Mouse (Mus musculus): ENCODE measurements around the gene Sik1. TPM values are rescaled to one million over a fixed set of nuclear protein-coding genes. Genes with fewer than 3 reads are reported as not detected.

Gene Sik1
- polyA plus RNA-seq, 1 experiment = 37.1 TPM

DNA sequence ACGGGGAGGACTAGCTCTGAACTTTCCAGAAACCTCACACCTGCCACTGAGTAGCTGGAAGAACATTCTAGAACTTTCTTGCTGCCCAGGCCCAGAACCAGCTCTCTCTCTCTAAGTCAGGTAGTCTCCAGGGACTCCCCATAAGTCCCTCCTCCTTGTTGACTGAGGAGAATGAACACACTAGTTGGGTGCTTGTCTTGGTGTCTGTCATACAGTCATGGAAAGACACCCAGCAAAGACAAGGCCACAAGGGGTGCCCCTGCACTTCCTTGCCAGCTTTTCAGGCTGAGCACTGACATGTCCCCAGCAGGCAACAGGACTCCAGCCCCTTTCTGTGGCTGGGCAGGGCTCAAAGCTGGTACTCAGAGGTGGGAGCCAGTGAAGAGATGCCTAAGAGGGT, 37.8 kb downstream of the Sik1 start:
- no peaks in the 10 kb centered on the region for H3K27me3 ChIP-seq (ENCODE audit: control insufficient read depth, insufficient read depth, insufficient read length)
- H3ac ChIP-seq (ENCODE audit: control insufficient read depth, insufficient read length) = no peak overlapping the region
- no peaks in the 10 kb centered on the region for H3K79me2 ChIP-seq (ENCODE audit: control insufficient read depth, insufficient read depth)
- H3K4me3 ChIP-seq = no peak overlapping the region
- no peaks in the 10 kb centered on the region for H3K36me3 ChIP-seq (ENCODE audit: control insufficient read depth, insufficient read depth)
- H3K4me2 ChIP-seq (ENCODE audit: low read depth) = no peak overlapping the region
- no peak for TF ChIP-seq TCF12 (IDR thresholded peaks at IDR 0.05; ENCODE audit: insufficient read depth, poor library complexity, severe bottlenecking)
- no peak for TF ChIP-seq POLR2AphosphoS2 (IDR thresholded peaks at IDR 0.05; ENCODE audit: insufficient read length, low read depth)
- no peak for TF ChIP-seq POLR2A (IDR thresholded peaks at IDR 0.05; ENCODE audit: insufficient read length, low read depth)
- TF ChIP-seq MYOG (IDR thresholded peaks at IDR 0.05; ENCODE audit: control insufficient read depth in 1 of 3, insufficient read depth in 1 of 3, insufficient read length in 2 of 3, low read depth in 2 of 3) = no peak
- TF ChIP-seq CEBPB (IDR thresholded peaks at IDR 0.05; ENCODE audit: insufficient read depth, poor library complexity, severe bottlenecking) = no peak
- TF ChIP-seq USF1 (IDR thresholded peaks at IDR 0.05; ENCODE audit: low read depth) = no peak
- no peak for TF ChIP-seq E2F4 (IDR thresholded peaks at IDR 0.05; ENCODE audit: insufficient read depth)
- no peak for TF ChIP-seq TCF3 (IDR thresholded peaks at IDR 0.05; ENCODE audit: insufficient read length, low read depth)
- no peak for TF ChIP-seq MAX (IDR thresholded peaks at IDR 0.05; ENCODE audit: low read depth)
- TF ChIP-seq MYOD1 (IDR thresholded peaks at IDR 0.05; ENCODE audit: control insufficient read depth in 1 of 3, insufficient read length in 2 of 3, low read depth in 2 of 3) = no peak
- TF ChIP-seq REST (IDR thresholded peaks at IDR 0.05; ENCODE audit: insufficient read depth, insufficient read length) = no peak

DNA sequence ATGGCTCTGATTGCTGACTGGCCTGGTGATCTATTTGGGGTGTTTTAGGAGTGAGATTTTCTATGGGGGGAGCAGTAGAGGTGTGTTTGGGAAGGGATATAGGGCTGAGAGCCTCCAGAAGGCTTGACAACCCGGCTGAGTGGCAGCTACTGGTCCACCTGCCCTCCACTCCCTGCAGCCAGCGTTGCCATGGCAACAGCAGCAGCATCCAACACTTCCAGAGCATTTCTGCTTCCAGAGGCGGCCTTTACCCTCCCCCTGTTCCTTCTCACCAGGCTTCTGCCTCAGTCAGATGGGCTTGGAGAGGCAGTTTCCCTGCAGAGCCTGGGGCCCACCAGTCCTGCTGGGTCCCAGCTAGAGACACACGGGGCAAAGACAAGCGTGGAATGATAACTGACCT, 38.4 kb downstream of the Sik1 start:
- Histone ChIP-seq H3K4me3 (no peak overlapping the region), H3K36me3 (ENCODE audit: control insufficient read depth, insufficient read depth) (no peaks in the 10 kb centered on the region), H3K79me2 (ENCODE audit: control insufficient read depth, insufficient read depth) (no peaks in the 10 kb centered on the region), H3ac (ENCODE audit: control insufficient read depth, insufficient read length) (no peak overlapping the region), H3K27me3 (ENCODE audit: control insufficient read depth, insufficient read depth, insufficient read length) (no peaks in the 10 kb centered on the region), H3K4me2 (ENCODE audit: low read depth) (no peak overlapping the region)
- no peak for TF ChIP-seq POLR2A (IDR thresholded peaks at IDR 0.05; ENCODE audit: insufficient read length, low read depth)

DNA sequence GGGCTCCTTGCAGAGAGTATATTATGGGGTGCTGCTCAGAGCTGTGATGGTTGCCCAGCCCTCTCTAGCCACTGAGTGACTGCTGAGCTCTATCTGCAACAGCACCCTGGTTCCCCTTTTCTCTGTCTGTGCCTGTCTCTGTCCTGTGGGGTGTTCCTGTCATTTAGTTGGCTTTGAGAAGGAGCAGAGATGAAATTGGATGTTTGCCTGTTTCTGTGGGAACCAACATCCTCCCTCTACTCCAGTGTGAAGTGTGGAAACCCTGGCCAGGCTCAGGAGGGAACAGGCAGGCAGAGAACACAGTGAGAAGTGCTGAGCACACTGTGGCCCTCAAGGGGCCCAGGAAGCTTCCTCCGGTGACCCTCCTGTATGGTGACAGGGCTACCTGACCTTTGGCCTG, 40.8 kb downstream of the Sik1 start:
- Histone ChIP-seq H3ac (ENCODE audit: control insufficient read depth, insufficient read length) (no peak overlapping the region), H3K4me3 (no peak overlapping the region), H3K27me3 (ENCODE audit: control insufficient read depth, insufficient read depth, insufficient read length) (no peaks in the 10 kb centered on the region), H3K4me2 (ENCODE audit: low read depth) (no peak overlapping the region), H3K79me2 (ENCODE audit: control insufficient read depth, insufficient read depth) (no peaks in the 10 kb centered on the region), H3K36me3 (ENCODE audit: control insufficient read depth, insufficient read depth) (no peaks in the 10 kb centered on the region)
- TF ChIP-seq MYOG (IDR thresholded peaks at IDR 0.05; ENCODE audit: control insufficient read depth in 1 of 3, insufficient read depth in 1 of 3, insufficient read length in 2 of 3, low read depth in 2 of 3) (no peak), TCF12 (IDR thresholded peaks at IDR 0.05; ENCODE audit: insufficient read depth, poor library complexity, severe bottlenecking) (no peak), POLR2AphosphoS2 (IDR thresholded peaks at IDR 0.05; ENCODE audit: insufficient read length, low read depth) (no peak), TCF3 (IDR thresholded peaks at IDR 0.05; ENCODE audit: insufficient read length, low read depth) (no peak), MYOD1 (IDR thresholded peaks at IDR 0.05; ENCODE audit: control insufficient read depth in 1 of 3, insufficient read length in 2 of 3, low read depth in 2 of 3) (no peak), POLR2A (IDR thresholded peaks at IDR 0.05; ENCODE audit: insufficient read length, low read depth) (no peak), CEBPB (IDR thresholded peaks at IDR 0.05; ENCODE audit: insufficient read depth, poor library complexity, severe bottlenecking) (no peak), REST (IDR thresholded peaks at IDR 0.05; ENCODE audit: insufficient read depth, insufficient read length) (no peak), SRF (IDR thresholded peaks at IDR 0.05; ENCODE audit: control insufficient read depth, insufficient read length, low read depth) (no peak), E2F4 (IDR thresholded peaks at IDR 0.05; ENCODE audit: insufficient read depth) (no peak), MAX (IDR thresholded peaks at IDR 0.05; ENCODE audit: low read depth) (no peak), USF1 (IDR thresholded peaks at IDR 0.05; ENCODE audit: low read depth) (no peak)

DNA sequence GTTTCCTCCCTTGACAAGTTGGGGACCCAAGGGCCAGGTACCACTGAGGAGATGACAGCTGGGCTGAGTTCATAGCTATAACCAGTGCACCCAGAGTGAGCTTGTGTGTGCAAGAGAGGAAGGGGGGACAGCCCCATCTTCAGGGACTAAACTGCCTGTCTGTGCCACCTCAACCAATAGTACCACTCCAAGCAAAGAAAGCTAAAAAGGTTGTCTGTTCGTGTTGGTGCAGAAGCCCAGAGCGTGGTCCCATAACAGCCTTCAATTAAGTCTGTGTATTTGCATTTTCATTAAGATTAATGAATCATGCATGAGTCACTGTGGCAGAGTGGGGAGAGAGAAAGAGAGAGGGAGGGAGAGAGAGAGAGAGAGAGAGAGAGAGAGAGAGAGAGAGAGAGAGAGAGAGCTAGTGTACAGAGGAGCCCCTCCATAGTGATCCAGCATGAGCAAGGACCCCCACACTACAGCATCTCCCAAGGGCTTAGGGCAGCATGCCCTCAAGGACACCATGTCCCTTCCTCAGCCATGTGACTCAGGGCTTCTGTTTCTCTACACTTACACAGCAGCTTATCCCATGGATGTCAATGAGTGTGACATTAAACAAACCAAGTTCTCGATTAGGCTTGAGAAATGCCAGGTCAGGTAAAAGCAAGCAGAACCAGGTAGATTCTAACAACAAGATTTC, 41.5 kb downstream of the Sik1 start:
- no peak for TF ChIP-seq SRF (IDR thresholded peaks at IDR 0.05; ENCODE audit: control insufficient read depth, insufficient read length, low read depth)
- no peak for TF ChIP-seq POLR2AphosphoS2 (IDR thresholded peaks at IDR 0.05; ENCODE audit: insufficient read length, low read depth)
- no peak for TF ChIP-seq REST (IDR thresholded peaks at IDR 0.05; ENCODE audit: insufficient read depth, insufficient read length)
- no peak for TF ChIP-seq MAX (IDR thresholded peaks at IDR 0.05; ENCODE audit: low read depth)
- TF ChIP-seq POLR2A (IDR thresholded peaks at IDR 0.05; ENCODE audit: insufficient read length, low read depth) = no peak
- TF ChIP-seq MYOG (IDR thresholded peaks at IDR 0.05; ENCODE audit: control insufficient read depth in 1 of 3, insufficient read depth in 1 of 3, insufficient read length in 2 of 3, low read depth in 2 of 3) = no peak
- no peak for TF ChIP-seq TCF3 (IDR thresholded peaks at IDR 0.05; ENCODE audit: insufficient read length, low read depth)
- TF ChIP-seq TCF12 (IDR thresholded peaks at IDR 0.05; ENCODE audit: insufficient read depth, poor library complexity, severe bottlenecking) = no peak
- Histone ChIP-seq H3K4me2 (ENCODE audit: low read depth) (no peak overlapping the region), H3K36me3 (ENCODE audit: control insufficient read depth, insufficient read depth) (no peaks in the 10 kb centered on the region), H3K4me3 (no peak overlapping the region), H3K27me3 (ENCODE audit: control insufficient read depth, insufficient read depth, insufficient read length) (no peaks in the 10 kb centered on the region), H3K79me2 (ENCODE audit: control insufficient read depth, insufficient read depth) (no peaks in the 10 kb centered on the region), H3ac (ENCODE audit: control insufficient read depth, insufficient read length) (no peak overlapping the region)

DNA sequence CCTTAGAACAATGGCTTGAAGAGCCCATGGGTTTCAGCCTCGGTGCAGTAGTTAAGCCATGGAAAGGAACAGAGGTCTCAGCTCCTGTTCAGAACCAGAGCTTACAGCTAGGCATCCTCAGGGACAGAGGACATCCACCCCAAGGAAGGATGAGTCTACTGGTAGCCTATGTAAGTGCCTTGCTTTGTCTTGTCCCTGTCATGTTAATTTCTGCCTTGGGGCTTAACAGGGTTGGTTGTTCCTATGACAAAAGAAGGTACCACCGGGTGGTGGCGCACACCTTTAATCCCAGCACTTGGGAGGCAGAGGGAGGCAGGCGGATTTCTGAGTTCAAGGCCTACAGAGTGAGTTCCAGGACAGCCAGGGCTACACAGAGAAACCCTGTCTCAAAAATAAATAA, 44.3 kb downstream of the Sik1 start:
- H3ac ChIP-seq (ENCODE audit: control insufficient read depth, insufficient read length) = no peak overlapping the region
- no peaks in the 10 kb centered on the region for H3K27me3 ChIP-seq (ENCODE audit: control insufficient read depth, insufficient read depth, insufficient read length)
- no peak overlapping the region for H3K4me3 ChIP-seq
- H3K79me2 ChIP-seq (ENCODE audit: control insufficient read depth, insufficient read depth) = no peaks in the 10 kb centered on the region
- no peaks in the 10 kb centered on the region for H3K36me3 ChIP-seq (ENCODE audit: control insufficient read depth, insufficient read depth)
- TF ChIP-seq SRF (IDR thresholded peaks at IDR 0.05; ENCODE audit: control insufficient read depth, insufficient read length, low read depth) (no peak), POLR2AphosphoS2 (IDR thresholded peaks at IDR 0.05; ENCODE audit: insufficient read length, low read depth) (no peak), MYOG (IDR thresholded peaks at IDR 0.05; ENCODE audit: control insufficient read depth in 1 of 3, insufficient read depth in 1 of 3, insufficient read length in 2 of 3, low read depth in 2 of 3) (no peak), TCF3 (IDR thresholded peaks at IDR 0.05; ENCODE audit: insufficient read length, low read depth) (no peak), USF1 (IDR thresholded peaks at IDR 0.05; ENCODE audit: low read depth) (no peak), REST (IDR thresholded peaks at IDR 0.05; ENCODE audit: insufficient read depth, insufficient read length) (no peak), E2F4 (IDR thresholded peaks at IDR 0.05; ENCODE audit: insufficient read depth) (no peak), MYOD1 (IDR thresholded peaks at IDR 0.05; ENCODE audit: control insufficient read depth in 1 of 3, insufficient read length in 2 of 3, low read depth in 2 of 3) (no peak), TCF12 (IDR thresholded peaks at IDR 0.05; ENCODE audit: insufficient read depth, poor library complexity, severe bottlenecking) (no peak), POLR2A (IDR thresholded peaks at IDR 0.05; ENCODE audit: insufficient read length, low read depth) (no peak), CEBPB (IDR thresholded peaks at IDR 0.05; ENCODE audit: insufficient read depth, poor library complexity, severe bottlenecking) (no peak), MAX (IDR thresholded peaks at IDR 0.05; ENCODE audit: low read depth) (no peak)
- H3K4me2 ChIP-seq (ENCODE audit: low read depth) = no peak overlapping the region

All from myocyte (in vitro differentiated cells).